Mouse (Mus musculus) kidney, postnatal 10 days (tissue): Measurements from ENCODE around the gene Rhob.
"Not testable (repeated sequence)": the region's sequence is repeated elsewhere in the genome, so short reads cannot be mapped to it uniquely, and the experiment has no call there.

Source experiments
- DNase-seq: peaks from one replicate; pipeline ENCODE4 v3.0.0; 2021; ENCODE audit warnings: mixed read lengths

The Rhob gene

GRCm38 (mm10) chr12:8470962-8471361 is 28.8 kb downstream of the Rhob start:
- DNase-seq = no peak

GRCm38 (mm10) chr12:8469742-8470494 is 29.9 kb downstream of the Rhob start:
- no peak for DNase-seq

GRCm38 (mm10) chr12:8468221-8468865 is 31.5 kb downstream of the Rhob start:
- peak; percentile 55 for DNase-seq

GRCm38 (mm10) chr12:8467029-8467924 is 32.5 kb downstream of the Rhob start:
- DNase-seq = no peak

GRCm38 (mm10) chr12:8465680-8466079 is 34.1 kb downstream of the Rhob start:
- no peak for DNase-seq

GRCm38 (mm10) chr12:8464961-8465360 is 34.8 kb downstream of the Rhob start:
- no peak for DNase-seq

- DNase-seq = no peak
Measured at GRCm38 (mm10) chr12:8463599-8464160, 36.1 kb downstream of the Rhob start.

GRCm38 (mm10) chr12:8462533-8462932 is 37.3 kb downstream of the Rhob start:
- no peak for DNase-seq

- not testable (repeated sequence) for DNase-seq
Measured at GRCm38 (mm10) chr12:8461575-8461974, 38.2 kb downstream of the Rhob start.

GRCm38 (mm10) chr12:8458400-8458799 is 41.4 kb downstream of the Rhob start:
- no peak for DNase-seq

GRCm38 (mm10) chr12:8457052-8457451 is 42.8 kb downstream of the Rhob start:
- DNase-seq = no peak

- DNase-seq = no peak
Measured at GRCm38 (mm10) chr12:8455046-8455445, 44.8 kb downstream of the Rhob start.

GRCm38 (mm10) chr12:8454487-8454886 is 45.3 kb downstream of the Rhob start:
- no peak for DNase-seq

- DNase-seq = peak; percentile 50
Measured at GRCm38 (mm10) chr12:8452766-8453621, 46.8 kb downstream of the Rhob start.

- DNase-seq = no peak
Measured at GRCm38 (mm10) chr12:8451571-8452485, 48.0 kb downstream of the Rhob start.

GRCm38 (mm10) chr12:8450639-8451038 is 49.2 kb downstream of the Rhob start:
- no peak for DNase-seq

- DNase-seq = no peak
Measured at GRCm38 (mm10) chr12:8450028-8450427, 49.8 kb downstream of the Rhob start.
